Mouse (Mus musculus) thymus, adult 2 months (tissue): ENCODE results near the gene Akap13.

ENCODE experiments used
- CTCF ChIP-seq: fragments of 200-500 bp; IDR thresholded peaks from 2 replicates; pipeline ENCODE4 v1.5.1; 2012; ENCODE audit warnings: mild to moderate bottlenecking, control low read depth, low read length, moderate library complexity, borderline replicate concordance; ENCODE audit not compliant: control insufficient read depth, poor library complexity, insufficient read depth; ENCODE audit errors: extremely low read depth
- POLR2A ChIP-seq: fragments of 200-500 bp; IDR thresholded peaks from 2 replicates; pipeline ENCODE4 v1.6.1; 2012; ENCODE audit warnings: mild to moderate bottlenecking, low read length, control low read depth, moderate library complexity; ENCODE audit not compliant: control insufficient read depth, poor library complexity, insufficient read depth; ENCODE audit errors: extremely low read depth

- TF ChIP-seq CTCF = no peak
- no peak for TF ChIP-seq POLR2A
Observed at GRCm38 (mm10) chr7:75795106-75795505, 339.8 kb downstream of the Akap13 start.
